Mouse (Mus musculus): ENCODE measurements around the gene Tcta. TPM values are rescaled to one million over a fixed set of nuclear protein-coding genes. Genes with fewer than 3 reads are reported as not detected.

The Tcta gene
- polyA plus RNA-seq, 1 experiment from 2014 or later: 62.2 TPM

DNA sequence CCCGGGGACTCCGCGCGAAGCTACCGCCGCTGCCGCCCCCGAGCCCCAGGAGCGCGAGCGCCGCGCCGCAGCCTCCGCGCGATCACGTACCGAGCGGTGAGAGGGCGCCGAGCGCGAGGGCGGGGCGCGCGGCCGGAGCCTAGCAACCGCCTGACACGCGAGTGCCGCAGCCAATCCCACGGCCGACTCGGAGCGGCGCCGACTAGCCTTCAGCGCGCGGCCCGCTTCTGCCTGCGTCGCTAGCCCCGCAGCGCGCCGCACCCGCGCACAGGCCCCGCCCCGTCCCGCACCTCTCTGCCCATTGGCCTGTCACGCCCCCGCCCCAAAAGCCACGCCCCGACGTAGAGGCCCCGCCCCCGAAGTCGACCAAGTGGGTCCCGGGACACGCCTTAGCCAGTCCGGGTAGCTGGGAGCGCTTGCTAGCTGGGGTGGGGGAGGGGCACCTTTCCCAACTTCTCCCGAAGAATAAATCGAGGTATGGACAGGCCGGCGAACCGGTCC lies 42.2 kb downstream of the Tcta start, which contains the start of gene Dag1:
Gene Dag1 (minus strand): TSS at position 269 of the 501 bp plus-strand sequence.
- whole genome bisulfite sequencing: under 1% methylated on average over 69 of the region's 71 CpGs
- H3K27ac ChIP-seq (replicated peaks): peak within 1 kb of the TSS; percentile 95
- peak within 1 kb of the TSS; percentile 70 for H3K4me2 ChIP-seq
- peak; percentile 99 for ATAC-seq (ENCODE audit: low read depth)
- peak within 1 kb of the TSS; percentile 90 for H3K4me3 ChIP-seq
- H3K36me3 ChIP-seq: no peaks in the 10 kb centered on the region
- H3K9me3 ChIP-seq: no peaks in the 10 kb centered on the region
- H3K4me1 ChIP-seq (replicated peaks): peaks cover 31% of the 10 kb centered on the region
- H3K9ac ChIP-seq: peak within 1 kb of the TSS; percentile 91
- H3K27me3 ChIP-seq: no peaks in the 10 kb centered on the region

DNA sequence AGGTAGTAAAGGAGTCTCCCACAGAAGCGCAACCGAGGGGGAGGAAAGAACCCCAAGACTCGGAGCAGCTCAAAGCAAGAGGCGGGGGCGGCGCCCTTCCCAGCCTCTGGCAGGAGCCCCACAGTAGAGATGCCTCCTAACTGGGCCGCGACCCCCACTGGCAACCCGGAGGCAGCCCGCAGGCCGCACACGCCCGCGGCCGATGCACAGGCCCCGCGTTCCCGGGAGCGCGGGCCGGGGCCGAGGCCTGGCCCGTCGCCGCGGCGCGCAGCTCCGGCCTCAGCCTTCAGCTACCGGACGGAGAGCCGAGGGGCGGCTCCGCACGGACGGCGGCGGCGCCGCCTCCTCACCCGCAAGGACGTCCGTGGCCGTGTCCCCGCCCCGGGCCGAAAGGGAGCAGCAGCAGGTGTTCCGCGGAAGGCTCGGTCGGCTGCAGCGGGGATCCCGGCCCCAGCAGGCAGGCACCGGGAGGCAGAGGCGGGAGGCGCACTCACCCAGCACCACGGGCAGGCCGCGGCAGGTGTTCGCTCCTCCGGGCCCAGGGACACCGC lies 42.8 kb downstream of the Tcta start:
- H3K36me3 ChIP-seq: no peaks in the 10 kb centered on the region
- WGBS: under 1% methylated on average over 44 of the region's 62 CpGs
- peak; percentile 63 for ATAC-seq (ENCODE audit: low read depth)
- H3K4me1 ChIP-seq (replicated peaks): peaks cover 31% of the 10 kb centered on the region
- no peaks in the 10 kb centered on the region for H3K27me3 ChIP-seq
- H3K4me3 ChIP-seq: peak overlapping the region; percentile 90
- H3K4me2 ChIP-seq: peak overlapping the region; percentile 70
- peak overlapping the region; percentile 91 for H3K9ac ChIP-seq
- H3K9me3 ChIP-seq: no peaks in the 10 kb centered on the region
- H3K27ac ChIP-seq (replicated peaks): peak overlapping the region; percentile 95

- H3K4me2 ChIP-seq: peak overlapping the region; percentile 70
- peak overlapping the region; percentile 91 for H3K9ac ChIP-seq
- H3K36me3 ChIP-seq: no peaks in the 10 kb centered on the region
- peaks cover 31% of the 10 kb centered on the region for H3K4me1 ChIP-seq (replicated peaks)
- no peak for ATAC-seq (ENCODE audit: low read depth)
- peak overlapping the region; percentile 95; the same call in 1 of the 2 replicates for H3K27ac ChIP-seq (replicated peaks)
- 41% methylated on average over 11 of the region's 11 CpGs for WGBS
- no peaks in the 10 kb centered on the region for H3K27me3 ChIP-seq
- H3K9me3 ChIP-seq: no peaks in the 10 kb centered on the region
- peak overlapping the region; percentile 90 for H3K4me3 ChIP-seq
Measured at GRCm38 (mm10) chr9:108262494-108263049, 43.4 kb downstream of the Tcta start.

- Histone ChIP-seq H3K36me3 (no peaks in the 10 kb centered on the region), H3K9ac (0 out of 2 replicates have a peak overlapping the region, but pooled peaks have one; percentile 91), H3K9me3 (no peaks in the 10 kb centered on the region), H3K4me2 (peak overlapping the region; percentile 70), H3K4me3 (peak overlapping the region; percentile 90), H3K27ac (replicated peaks) (no peak overlapping the region), H3K4me1 (replicated peaks) (peaks cover 31% of the 10 kb centered on the region), H3K27me3 (no peaks in the 10 kb centered on the region)
- WGBS: 74% methylated on average over 7 of the region's 7 CpGs
- no peak for ATAC-seq (ENCODE audit: low read depth)
Measured at GRCm38 (mm10) chr9:108261865-108262264, 44.1 kb downstream of the Tcta start.

GRCm38 (mm10) chr9:108260526-108260925 lies 45.4 kb downstream of the Tcta start:
- H3K27me3 ChIP-seq: no peaks in the 10 kb centered on the region
- WGBS: 90% methylated on average over 4 of the region's 4 CpGs

More at GRCm38 (mm10) chr9:108260526-108260925, 45.4 kb downstream of the Tcta start:
- Histone ChIP-seq H3K9ac (no peak overlapping the region), H3K9me3 (no peaks in the 10 kb centered on the region), H3K36me3 (no peaks in the 10 kb centered on the region), H3K27ac (replicated peaks) (no peak overlapping the region), H3K4me3 (no peak overlapping the region), H3K4me2 (no peak overlapping the region), H3K4me1 (replicated peaks) (peaks cover 31% of the 10 kb centered on the region)
- no peak for ATAC-seq (ENCODE audit: low read depth)

Other genes with a start within 250 kb of the Tcta start
- 0.18 TPM in 1 of 2 replicates, not detected in the other for gene Mst1, start 225.7 kb downstream of the Tcta start, polyA plus RNA-seq (2015; fragmentation: Nextera tagmentation; extraction: Ambion mirVana)
- 43.8 and 44.0 TPM in 2 replicates for gene Rnf123, start 222.8 kb downstream of the Tcta start, polyA plus RNA-seq (2015; fragmentation: Nextera tagmentation; extraction: Ambion mirVana)
- gene Apeh, start 211.6 kb downstream of the Tcta start, polyA plus RNA-seq (2015; fragmentation: Nextera tagmentation; extraction: Ambion mirVana): 48.6 and 64.1 TPM in 2 replicates
- gene Bsn, start 115.8 kb downstream of the Tcta start, polyA plus RNA-seq (2015; fragmentation: Nextera tagmentation; extraction: Ambion mirVana): 6.9 and 7.0 TPM in 2 replicates
- 57.2 and 57.6 TPM in 2 replicates for gene Dag1, start 42.2 kb downstream of the Tcta start, polyA plus RNA-seq (2015; fragmentation: Nextera tagmentation; extraction: Ambion mirVana)
- 124 and 130 TPM in 2 replicates for gene Nicn1, start 15.7 kb downstream of the Tcta start, polyA plus RNA-seq (2015; fragmentation: Nextera tagmentation; extraction: Ambion mirVana)
- 29.1 and 30.6 TPM in 2 replicates for gene Amt, start 9.3 kb downstream of the Tcta start, polyA plus RNA-seq (2015; fragmentation: Nextera tagmentation; extraction: Ambion mirVana)
- gene Rhoa, start within 50 bp of the Tcta start, polyA plus RNA-seq (2015; fragmentation: Nextera tagmentation; extraction: Ambion mirVana): 309 and 338 TPM in 2 replicates
- 548 and 562 TPM in 2 replicates for gene Gpx1, start 32.7 kb upstream of the Tcta start, polyA plus RNA-seq (2015; fragmentation: Nextera tagmentation; extraction: Ambion mirVana)
- gene Usp4, start 41.7 kb upstream of the Tcta start, polyA plus RNA-seq (2015; fragmentation: Nextera tagmentation; extraction: Ambion mirVana): 121 and 129 TPM in 2 replicates
- 2.2 TPM in 2 replicates for gene 1700102P08Rik, start 86.6 kb upstream of the Tcta start, polyA plus RNA-seq (2015; fragmentation: Nextera tagmentation; extraction: Ambion mirVana)
- 0.74 and 1.4 TPM in 2 replicates for gene Ccdc36, start 122.3 kb upstream of the Tcta start, polyA plus RNA-seq (2015; fragmentation: Nextera tagmentation; extraction: Ambion mirVana)
- not detected in 2 replicates for gene BC048562, start 130.3 kb upstream of the Tcta start, polyA plus RNA-seq (2015; fragmentation: Nextera tagmentation; extraction: Ambion mirVana)
- gene Ccdc71, start 154.4 kb upstream of the Tcta start, polyA plus RNA-seq (2015; fragmentation: Nextera tagmentation; extraction: Ambion mirVana): 55.3 and 57.0 TPM in 2 replicates
- gene Klhdc8b, start 155.4 kb upstream of the Tcta start, polyA plus RNA-seq (2015; fragmentation: Nextera tagmentation; extraction: Ambion mirVana): 68.4 and 86.4 TPM in 2 replicates
- gene Lamb2, start 173.6 kb upstream of the Tcta start, polyA plus RNA-seq (2015; fragmentation: Nextera tagmentation; extraction: Ambion mirVana): 20.9 and 21.6 TPM in 2 replicates
- gene Usp19, start 184.4 kb upstream of the Tcta start, polyA plus RNA-seq (2015; fragmentation: Nextera tagmentation; extraction: Ambion mirVana): 68.3 and 80.2 TPM in 2 replicates
- gene Qars, start 201.5 kb upstream of the Tcta start, polyA plus RNA-seq (2015; fragmentation: Nextera tagmentation; extraction: Ambion mirVana): 69.1 and 80.0 TPM in 2 replicates
- gene Qrich1, start 210.6 kb upstream of the Tcta start, polyA plus RNA-seq (2015; fragmentation: Nextera tagmentation; extraction: Ambion mirVana): 134 TPM in 2 replicates